ENCODE assay signal across 20 mouse cellular contexts in genomic region chr6:142952361-142952954, GRCm38 (mm10). TPM values are rescaled to one million over a fixed set of nuclear protein-coding genes. Genes with fewer than 3 reads are reported as not detected.
DNase-seq lines count a peak whose midpoint lies in the region; ATAC-seq and TF ChIP-seq lines count a peak whose summit lies in the region.
"Had no signal": no experiment of that assay in that cellular context is flagged by ENCODE, and none has a peak within 500 bp of the region (broad histone marks: within the 10 kb centered on the region; RNA-seq: fewer than 3 reads in every experiment).

No protein-coding gene starts in this region.

- H3K4me3 ChIP-seq in gastrocnemius, adult 2 months = no peak overlapping the region
- H3K4me3 ChIP-seq in midbrain, embryonic 16.5 days (ENCODE audit: low read depth, low read length) = no peak overlapping the region
- H3K4me3 ChIP-seq: forebrain, embryonic 15.5 days; limb, embryonic 13.5 days; liver, embryonic 13.5 days; midbrain, embryonic 12.5 days; neural tube, embryonic 15.5 days had no signal

- TF ChIP-seq CTCF in gastrocnemius, adult 2 months (IDR thresholded peaks at IDR 0.05) = no peak

- H3K4me1 ChIP-seq in midbrain, embryonic 16.5 days (ENCODE audit: control insufficient read depth, insufficient read depth, low read length) = peaks cover 12% of the 10 kb centered on the region
- H3K4me1 ChIP-seq: midbrain, embryonic 12.5 days had no signal

- H3K27ac ChIP-seq in gastrocnemius, adult 2 months = no peak overlapping the region
- no peak overlapping the region for H3K27ac ChIP-seq in midbrain, embryonic 16.5 days (ENCODE audit: low read length)
- H3K27ac ChIP-seq: forebrain, embryonic 15.5 days; limb, embryonic 13.5 days; liver, embryonic 13.5 days; midbrain, embryonic 12.5 days; neural tube, embryonic 15.5 days had no signal

- DNase-seq in thymus, postnatal 4 days = peak; percentile 28
- no peak for DNase-seq in thymus, postnatal 14 days
- peak; percentile 43 for DNase-seq in R1 (ENCODE audit: low read depth, low spot score)
- DNase-seq in naive thymus-derived CD4-positive, alpha-beta T cell, adult 2 months (ENCODE audit: low read depth) = peak; percentile 57
- no peak for DNase-seq in gastrocnemius, adult 2 months
- no peak for DNase-seq in gastrocnemius, adult 8-10 months (ENCODE audit: low spot score in 2 of 2)
- DNase-seq: adrenal gland, postnatal 10 days; cerebellum, postnatal 10 days; embryo, embryonic 11 days; heart, postnatal 4 days; liver, embryonic 13.5 days; lung, embryonic 14.5 days; lung, postnatal 36 days; right cerebral cortex, postnatal 25 days had no signal

- ATAC-seq in hematopoietic stem cell, adult 5-6 weeks (replicated peaks in 1 of 2; ENCODE audit: insufficient read depth in 1 of 2, low FRiP score in 2 of 2, low TSS enrichment in 1 of 2, low read depth in 1 of 2, poor library complexity in 2 of 2, severe bottlenecking in 2 of 2) = peak; percentile 25 to 54; a peak in 3 of 4 replicates
- no peak for ATAC-seq in midbrain, embryonic 16.5 days
- ATAC-seq: forebrain, embryonic 15.5 days had no signal

- H3K9me3 ChIP-seq in midbrain, embryonic 16.5 days (replicated peaks; ENCODE audit: control insufficient read depth, low read length, poor library complexity, severe bottlenecking) = no peaks in the 10 kb centered on the region
- H3K9me3 ChIP-seq: forebrain, embryonic 15.5 days; limb, embryonic 13.5 days; liver, embryonic 13.5 days; midbrain, embryonic 12.5 days; neural tube, embryonic 15.5 days had no signal

- no peaks in the 10 kb centered on the region for H3K27me3 ChIP-seq in midbrain, embryonic 16.5 days (ENCODE audit: control insufficient read depth, insufficient read depth, low read depth, low read length)
- H3K27me3 ChIP-seq: forebrain, embryonic 15.5 days; limb, embryonic 13.5 days; liver, embryonic 13.5 days; midbrain, embryonic 12.5 days; neural tube, embryonic 15.5 days had no signal

- no peak overlapping the region for H3K9ac ChIP-seq in midbrain, embryonic 16.5 days (ENCODE audit: low read depth, low read length)
- H3K9ac ChIP-seq: forebrain, embryonic 15.5 days; limb, embryonic 13.5 days; liver, embryonic 13.5 days; lung, embryonic 14.5 days; midbrain, embryonic 12.5 days; neural tube, embryonic 15.5 days had no signal

- intact Hi-C loops in gastrocnemius, adult 2 months (cut with DNase I) = no loop called here

- H3K36me3 ChIP-seq in midbrain, embryonic 16.5 days (ENCODE audit: control insufficient read depth, insufficient read depth, low read length) = no peaks in the 10 kb centered on the region
- H3K36me3 ChIP-seq: forebrain, embryonic 15.5 days; limb, embryonic 13.5 days; liver, embryonic 13.5 days; midbrain, embryonic 12.5 days had no signal

- H3K4me2 ChIP-seq in midbrain, embryonic 16.5 days (ENCODE audit: low read length) = no peak overlapping the region
- H3K4me2 ChIP-seq: forebrain, embryonic 15.5 days; limb, embryonic 13.5 days; liver, embryonic 13.5 days; lung, embryonic 14.5 days; midbrain, embryonic 12.5 days; neural tube, embryonic 15.5 days had no signal

- WGBS in midbrain, embryonic 16.5 days = 94% methylated on average over 7 of the region's 7 CpGs

RNA-seq across cellular contexts. Expression of gene St8sia1, which starts 11.8 kb away (rescaled TPM):
- total RNA-seq in hematopoietic stem cell, adult 5-6 weeks (2017) = 0.65 and 1.8 TPM in 2 replicates
- total RNA-seq in gastrocnemius, adult 2 months (2021) = under 1 TPM; 0.11 to 0.23 TPM
- polyA plus RNA-seq in midbrain, embryonic 16.5 days (2015; fragmentation: Nextera tagmentation; extraction: Ambion mirVana) = 7.5 and 8.3 TPM in 2 replicates
- total RNA-seq in gastrocnemius, adult 8-10 months (2022) = under 1 TPM; 0.08 to 0.19 (median 0.13) TPM

Comparison
In these comparisons a context has a peak if more than half of its experiments do, and no peak if none do; other contexts are left out.
1. DNase-seq: peak in thymus, postnatal 4 days (single experiment), R1 (single experiment) and naive thymus-derived CD4-positive, alpha-beta T cell, adult 2 months (single experiment); none in thymus, postnatal 14 days (single experiment), gastrocnemius, adult 2 months (single experiment) and gastrocnemius, adult 8-10 months (0 of 2).